Mouse (Mus musculus): ENCODE results near the gene Kirrel3. TPM values are rescaled to one million over a fixed set of nuclear protein-coding genes. Genes with fewer than 3 reads are reported as not detected.

The Kirrel3 gene
- polyA plus RNA-seq, 1 experiment from 2014 or later = 50.1 TPM

DNA sequence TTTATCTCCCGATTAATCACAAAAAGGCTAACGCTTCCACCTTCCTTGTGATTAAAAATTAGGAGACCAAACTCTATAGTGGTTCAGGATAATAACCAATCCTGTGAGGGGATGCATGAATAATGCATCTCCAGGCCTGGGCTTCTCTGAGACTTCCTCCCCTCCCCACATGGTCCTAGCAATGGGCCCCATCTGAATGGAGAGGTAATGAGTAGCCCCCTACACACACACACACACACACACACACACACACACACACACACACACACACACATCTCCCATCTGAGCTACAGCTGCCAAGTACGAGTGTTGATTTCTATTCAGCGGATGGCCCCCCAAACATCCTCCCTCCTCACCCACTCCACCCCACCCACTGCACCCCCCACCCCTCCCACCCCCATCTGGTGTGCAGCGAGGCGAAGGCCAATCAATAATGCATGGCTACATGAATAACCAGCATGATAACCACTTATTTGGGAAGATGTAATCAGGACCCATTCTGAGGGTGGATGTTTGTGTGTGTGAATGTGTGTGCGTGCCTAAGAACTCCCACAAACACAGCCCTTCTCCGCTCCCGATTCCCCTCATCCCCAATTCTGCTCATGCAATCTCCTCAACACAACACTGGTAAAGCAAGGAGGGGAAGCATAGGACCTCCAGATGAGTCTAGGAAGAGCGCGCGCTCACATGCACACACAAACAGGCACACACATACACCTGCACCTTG, 501.9 kb downstream of the Kirrel3 start:
- Histone ChIP-seq H3K4me2 (no peak overlapping the region), H3K4me1 (replicated peaks) (peaks cover 10% of the 10 kb centered on the region; the same call in 1 of the 2 replicates), H3K27ac (replicated peaks) (no peak overlapping the region), H3K27me3 (no peaks in the 10 kb centered on the region), H3K9ac (no peak overlapping the region), H3K36me3 (no peaks in the 10 kb centered on the region), H3K4me3 (no peak overlapping the region), H3K9me3 (no peaks in the 10 kb centered on the region)
- 64% methylated on average over 12 of the region's 12 CpGs for WGBS
- ATAC-seq (ENCODE audit: low FRiP score, low read depth) = peak; percentile 40; the same call in 1 of the 2 replicates

DNA sequence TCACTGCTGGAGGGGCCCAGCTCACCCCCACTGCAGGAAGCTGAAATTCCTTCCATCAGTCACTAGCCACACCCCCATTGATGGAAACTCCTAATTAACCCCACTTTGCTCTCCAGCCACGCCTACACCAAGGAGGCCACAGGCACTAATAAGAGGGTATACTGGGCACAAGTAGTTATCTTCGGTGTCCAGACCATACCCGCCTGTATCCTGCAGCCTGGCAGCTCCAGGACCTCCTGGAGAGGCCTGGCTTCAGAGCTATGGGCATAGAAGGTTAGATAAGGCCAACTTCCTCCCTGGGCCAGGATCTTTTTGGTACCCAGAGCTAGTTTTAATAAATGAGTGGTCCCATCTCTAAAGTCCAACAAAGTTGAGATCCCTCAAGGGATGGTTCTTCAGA, 503.0 kb downstream of the Kirrel3 start:
- H3K4me2 ChIP-seq = no peak overlapping the region
- H3K27ac ChIP-seq (replicated peaks) = no peak overlapping the region
- H3K27me3 ChIP-seq = no peaks in the 10 kb centered on the region
- peaks cover 8% of the 10 kb centered on the region; the same call in 1 of the 2 replicates for H3K4me1 ChIP-seq (replicated peaks)
- no peaks in the 10 kb centered on the region for H3K36me3 ChIP-seq
- no peaks in the 10 kb centered on the region for H3K9me3 ChIP-seq
- H3K4me3 ChIP-seq = no peak overlapping the region
- H3K9ac ChIP-seq = no peak overlapping the region
- ATAC-seq (ENCODE audit: low FRiP score, low read depth) = no peak
- WGBS = 84% methylated on average over 3 of the region's 3 CpGs

DNA sequence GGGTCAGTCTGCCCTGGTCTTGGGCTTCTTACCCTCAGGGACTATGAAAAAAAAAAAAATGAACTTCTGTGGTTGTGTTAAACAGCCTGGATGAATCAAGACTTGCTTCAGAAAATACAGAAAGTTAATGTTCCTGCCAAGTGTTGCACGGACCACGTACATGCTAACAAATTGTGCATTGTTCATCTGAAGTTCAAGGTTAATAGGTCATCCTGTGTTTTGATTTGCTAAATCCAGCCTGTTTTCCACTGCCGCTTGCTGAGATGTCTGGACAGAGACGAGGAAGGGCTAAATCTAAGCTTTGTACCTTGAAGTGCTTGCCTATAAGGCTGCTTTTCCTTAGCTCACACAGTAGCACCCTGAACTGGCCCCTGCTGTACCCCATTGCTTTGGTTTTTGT, 506.5 kb downstream of the Kirrel3 start:
- no peak overlapping the region for H3K9ac ChIP-seq
- no peaks in the 10 kb centered on the region for H3K36me3 ChIP-seq
- peaks cover 17% of the 10 kb centered on the region for H3K4me1 ChIP-seq (replicated peaks)
- no peaks in the 10 kb centered on the region for H3K9me3 ChIP-seq
- H3K27me3 ChIP-seq = no peaks in the 10 kb centered on the region
- 40% methylated on average over 4 of the region's 4 CpGs for WGBS
- no peak overlapping the region for H3K4me3 ChIP-seq
- ATAC-seq (ENCODE audit: low FRiP score, low read depth) = no peak
- no peak overlapping the region for H3K4me2 ChIP-seq
- no peak overlapping the region for H3K27ac ChIP-seq (replicated peaks)

GRCm38 (mm10) chr9:34993467-34994211, 507.9 kb downstream of the Kirrel3 start:
- H3K4me3 ChIP-seq = no peak overlapping the region
- H3K9ac ChIP-seq = no peak overlapping the region
- no peak overlapping the region for H3K4me2 ChIP-seq
- no peaks in the 10 kb centered on the region for H3K36me3 ChIP-seq
- no peaks in the 10 kb centered on the region for H3K27me3 ChIP-seq
- H3K27ac ChIP-seq (replicated peaks) = no peak overlapping the region
- peaks cover 26% of the 10 kb centered on the region for H3K4me1 ChIP-seq (replicated peaks)
- no peaks in the 10 kb centered on the region for H3K9me3 ChIP-seq
- peak; percentile 70; the same call in 1 of the 2 replicates for ATAC-seq (ENCODE audit: low FRiP score, low read depth)
- 66% methylated on average over 4 of the region's 4 CpGs for WGBS

DNA sequence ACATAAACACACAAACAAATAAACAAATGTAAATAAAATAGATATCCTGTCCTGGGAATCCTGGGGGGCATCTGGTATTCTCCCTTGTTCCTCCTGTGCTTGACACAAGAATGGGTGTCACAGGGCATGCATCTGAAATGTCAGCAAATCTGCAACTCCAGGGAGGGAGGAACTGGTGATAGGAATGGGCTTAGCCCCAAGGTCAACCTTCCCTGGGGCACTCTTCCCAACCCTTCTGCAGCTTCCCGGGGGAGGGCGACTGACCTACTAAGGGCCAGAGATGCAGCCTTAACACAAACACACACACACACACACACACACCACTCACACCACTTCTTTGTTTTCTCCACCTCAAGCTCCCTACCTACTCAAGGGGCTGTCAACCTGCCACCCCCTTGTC, 509.4 kb downstream of the Kirrel3 start:
- Histone ChIP-seq H3K4me3 (no peak overlapping the region), H3K27me3 (no peaks in the 10 kb centered on the region), H3K4me2 (no peak overlapping the region), H3K9ac (no peak overlapping the region), H3K9me3 (no peaks in the 10 kb centered on the region), H3K4me1 (replicated peaks) (peaks cover 27% of the 10 kb centered on the region), H3K36me3 (no peaks in the 10 kb centered on the region), H3K27ac (replicated peaks) (0 out of 2 replicates have a peak overlapping the region, but pooled peaks have one; percentile 32)
- 79% methylated on average over 2 of the region's 2 CpGs for WGBS
- no peak for ATAC-seq (ENCODE audit: low FRiP score, low read depth)

DNA sequence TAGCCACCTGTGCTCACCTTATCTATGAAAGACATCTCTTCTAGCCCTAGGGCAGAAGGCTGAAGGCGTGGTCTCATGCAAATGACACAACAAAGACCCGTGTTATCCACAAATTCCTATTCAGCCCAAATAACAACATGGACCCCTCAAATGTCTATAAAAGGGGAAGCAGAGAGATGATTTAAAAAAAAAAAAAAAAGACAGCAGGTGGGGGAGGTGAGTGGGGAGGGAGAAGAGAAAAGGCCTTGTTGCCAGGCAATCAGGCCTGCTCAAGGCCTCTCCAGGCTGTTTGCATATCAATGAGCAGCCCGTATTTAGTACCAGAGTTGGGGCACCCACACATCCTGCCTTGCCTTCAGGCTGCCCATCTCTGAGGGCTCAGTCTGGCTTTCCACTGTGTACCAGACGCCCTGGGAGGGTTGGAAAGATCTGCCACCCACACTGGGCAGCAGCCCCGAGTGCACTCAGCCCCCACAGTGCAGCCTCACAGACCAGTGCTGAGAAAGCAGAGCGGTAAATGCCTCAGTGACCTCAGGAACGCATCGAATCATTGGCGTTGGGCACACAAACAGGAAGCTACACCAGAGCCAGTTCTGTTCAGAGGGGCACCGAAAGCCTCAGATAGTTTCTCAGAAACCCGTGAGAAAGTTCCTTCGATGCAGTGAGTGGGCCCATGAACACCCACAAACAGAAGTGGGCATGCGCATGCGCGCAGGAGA, 510.1 kb downstream of the Kirrel3 start:
- H3K9me3 ChIP-seq = no peaks in the 10 kb centered on the region
- peak; percentile 64 for ATAC-seq (ENCODE audit: low FRiP score, low read depth)
- no peak overlapping the region for H3K4me2 ChIP-seq
- no peaks in the 10 kb centered on the region for H3K27me3 ChIP-seq
- H3K9ac ChIP-seq = no peak overlapping the region
- H3K36me3 ChIP-seq = no peaks in the 10 kb centered on the region
- H3K4me1 ChIP-seq (replicated peaks) = peaks cover 27% of the 10 kb centered on the region
- H3K4me3 ChIP-seq = no peak overlapping the region
- WGBS = 46% methylated on average over 15 of the region's 15 CpGs
- peak overlapping the region; percentile 32; the same call in 1 of the 2 replicates for H3K27ac ChIP-seq (replicated peaks)

GRCm38 (mm10) chr9:34997880-34998865, 512.5 kb downstream of the Kirrel3 start:
- no peaks in the 10 kb centered on the region for H3K9me3 ChIP-seq
- 0 out of 2 replicates have a peak, but pooled peaks cover 3% of the 10 kb centered on the region for H3K36me3 ChIP-seq
- WGBS = 38% methylated on average over 9 of the region's 9 CpGs
- H3K9ac ChIP-seq = no peak overlapping the region
- H3K4me3 ChIP-seq = no peak overlapping the region
- no peaks in the 10 kb centered on the region for H3K27me3 ChIP-seq
- H3K27ac ChIP-seq (replicated peaks) = no peak overlapping the region
- H3K4me1 ChIP-seq (replicated peaks) = peaks cover 27% of the 10 kb centered on the region
- H3K4me2 ChIP-seq = no peak overlapping the region
- no peak for ATAC-seq (ENCODE audit: low FRiP score, low read depth)

DNA sequence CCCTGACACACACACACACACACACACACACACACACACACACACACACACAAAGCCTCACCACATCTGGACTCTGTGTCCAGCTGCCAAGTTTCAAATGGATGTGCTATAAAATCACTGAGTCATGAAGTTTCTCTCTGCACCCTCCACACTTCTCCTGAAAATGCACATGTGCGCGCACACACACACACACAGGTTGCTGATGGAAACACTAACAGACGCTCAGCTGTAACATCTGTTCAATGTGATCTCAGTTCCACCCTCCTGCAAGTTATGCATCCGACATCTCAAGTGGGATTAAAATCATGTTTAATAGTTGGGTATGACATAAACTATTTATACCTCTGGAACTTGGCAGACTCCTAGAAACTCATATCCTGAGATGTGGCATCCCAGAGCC, 518.4 kb downstream of the Kirrel3 start:
- H3K27me3 ChIP-seq = no peaks in the 10 kb centered on the region
- H3K4me1 ChIP-seq (replicated peaks) = no peaks in the 10 kb centered on the region
- no peaks in the 10 kb centered on the region for H3K9me3 ChIP-seq
- no peak overlapping the region for H3K4me3 ChIP-seq
- WGBS = 77% methylated on average over 4 of the region's 4 CpGs
- H3K4me2 ChIP-seq = no peak overlapping the region
- no peak overlapping the region for H3K9ac ChIP-seq
- no peak for ATAC-seq (ENCODE audit: low FRiP score, low read depth)
- H3K36me3 ChIP-seq = 0 out of 2 replicates have a peak, but pooled peaks cover 3% of the 10 kb centered on the region
- no peak overlapping the region for H3K27ac ChIP-seq (replicated peaks)

DNA sequence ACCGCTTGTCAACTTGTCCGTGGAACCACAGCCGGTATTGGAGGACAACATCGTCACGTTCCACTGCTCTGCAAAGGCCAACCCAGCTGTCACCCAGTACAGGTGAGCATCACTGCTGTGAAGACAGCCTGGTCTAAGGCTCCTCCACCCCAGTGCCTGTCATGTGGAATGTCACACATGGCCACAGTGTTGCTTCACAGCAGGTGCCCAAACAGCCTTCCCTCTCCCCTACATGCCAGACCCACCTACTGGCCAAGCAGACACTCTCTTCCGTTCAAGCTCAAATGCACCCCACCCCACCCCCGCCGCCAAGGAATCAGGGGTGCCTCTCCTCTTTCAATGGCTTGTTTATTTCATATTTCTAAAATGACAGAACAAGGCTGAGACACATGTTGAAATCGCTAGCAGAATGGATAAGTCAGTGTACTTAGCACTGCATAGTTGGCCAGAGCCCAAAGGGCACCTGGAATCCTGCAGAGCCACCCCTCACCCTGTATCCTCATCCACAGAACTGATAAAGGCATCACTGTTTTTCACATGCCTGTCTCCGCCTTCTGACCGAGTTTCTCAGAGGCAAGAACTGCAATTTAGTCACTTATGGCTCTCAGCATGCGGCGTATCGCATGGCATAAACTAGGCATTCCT, 522.1 kb downstream of the Kirrel3 start:
- H3K4me2 ChIP-seq = no peak overlapping the region
- WGBS = 81% methylated on average over 14 of the region's 14 CpGs
- peak; percentile 47; the same call in 1 of the 2 replicates for ATAC-seq (ENCODE audit: low FRiP score, low read depth)

GRCm38 (mm10) chr9:35016762-35017161, 531.1 kb downstream of the Kirrel3 start:
- Histone ChIP-seq H3K4me3 (no peak overlapping the region), H3K36me3 (no peaks in the 10 kb centered on the region), H3K4me2 (no peak overlapping the region), H3K9ac (no peak overlapping the region), H3K4me1 (replicated peaks) (peaks cover 26% of the 10 kb centered on the region), H3K27me3 (no peaks in the 10 kb centered on the region), H3K27ac (replicated peaks) (0 out of 2 replicates have a peak overlapping the region, but pooled peaks have one; percentile 62), H3K9me3 (no peaks in the 10 kb centered on the region)
- ATAC-seq (ENCODE audit: low FRiP score, low read depth) = peak; percentile 35; the same call in 1 of the 2 replicates
- 53% methylated on average over 4 of the region's 4 CpGs for WGBS

More for the DNA sequence above, 522.1 kb downstream of the Kirrel3 start:
- Histone ChIP-seq H3K9ac (no peak overlapping the region), H3K4me1 (replicated peaks) (no peaks in the 10 kb centered on the region), H3K9me3 (no peaks in the 10 kb centered on the region), H3K4me3 (no peak overlapping the region), H3K36me3 (no peaks in the 10 kb centered on the region; the same call in 1 of the 2 replicates), H3K27ac (replicated peaks) (no peak overlapping the region), H3K27me3 (no peaks in the 10 kb centered on the region)
